8 mouse cellular contexts compared by ENCODE assay signal in genomic region chr4:148806836-148807235, GRCm38 (mm10). TPM values are rescaled to one million over a fixed set of nuclear protein-coding genes. Genes with fewer than 3 reads are reported as not detected.
DNase-seq lines count a peak whose midpoint lies in the region; ATAC-seq lines count a peak whose summit lies in the region.

No protein-coding gene starts in this region.

- peaks cover 20% of the 10 kb centered on the region for H3K4me1 ChIP-seq in forebrain, embryonic 11.5 days (replicated peaks; ENCODE audit: control insufficient read depth, insufficient read depth, low read length)
- peaks cover 62% of the 10 kb centered on the region for H3K4me1 ChIP-seq in neural tube, embryonic 12.5 days

- H3K9ac ChIP-seq in forebrain, embryonic 11.5 days (ENCODE audit: low read length): peak overlapping the region; percentile 33; the same call in 1 of the 2 replicates
- H3K9ac ChIP-seq in neural tube, embryonic 12.5 days: peak overlapping the region; percentile 45; the same call in 1 of the 2 replicates

- DNase-seq in adrenal gland, adult (ENCODE audit: inconsistent age in 2 of 2, low spot score in 1 of 2): peak; percentile 46 to 73
- DNase-seq in adrenal gland, adult 8-10 months: no peak
- peak; percentile 83 for DNase-seq in forebrain, embryonic 11.5 days (ENCODE audit: low spot score)
- peak; percentile 67 to 74 for DNase-seq in heart, postnatal 14 days
- DNase-seq in liver: peak; percentile 26
- DNase-seq in cerebellum, adult 18-20 months: no peak
- DNase-seq in left cerebral cortex, postnatal 10 days (ENCODE audit: extremely low spot score in 1 of 2, low spot score in 2 of 2): no peak

- H3K4me2 ChIP-seq in forebrain, embryonic 11.5 days (ENCODE audit: low read depth, low read length, severe bottlenecking): peak overlapping the region; percentile 99
- H3K4me2 ChIP-seq in neural tube, embryonic 12.5 days (replicated peaks): peak overlapping the region; percentile 91

- H3K4me3 ChIP-seq in forebrain, embryonic 11.5 days (ENCODE audit: low read depth, low read length): peak overlapping the region; percentile 55
- H3K4me3 ChIP-seq in neural tube, embryonic 12.5 days: peak overlapping the region; percentile 57

- WGBS in forebrain, embryonic 11.5 days: 0% methylated on average over 24 of the region's 26 CpGs
- WGBS in neural tube, embryonic 12.5 days: under 1% methylated on average over 21 of the region's 26 CpGs

- H3K36me3 ChIP-seq in forebrain, embryonic 11.5 days (ENCODE audit: control insufficient read depth, insufficient read depth, low read length): no peaks in the 10 kb centered on the region
- H3K36me3 ChIP-seq in neural tube, embryonic 12.5 days: no peaks in the 10 kb centered on the region

- H3K27me3 ChIP-seq in forebrain, embryonic 11.5 days (ENCODE audit: control insufficient read depth, insufficient read depth, low read length): peaks cover 42% of the 10 kb centered on the region
- peaks cover 77% of the 10 kb centered on the region for H3K27me3 ChIP-seq in neural tube, embryonic 12.5 days (replicated peaks)

- peak; percentile 37 for ATAC-seq in forebrain, embryonic 11.5 days (replicated peaks; ENCODE audit: low FRiP score)
- peak; percentile 51; the same call in 1 of the 2 replicates for ATAC-seq in neural tube, embryonic 12.5 days (ENCODE audit: low FRiP score, low read depth)

- no peaks in the 10 kb centered on the region for H3K9me3 ChIP-seq in forebrain, embryonic 11.5 days (ENCODE audit: control insufficient read depth, low read length)
- H3K9me3 ChIP-seq in neural tube, embryonic 12.5 days: no peaks in the 10 kb centered on the region

- H3K27ac ChIP-seq in forebrain, embryonic 11.5 days (ENCODE audit: low read depth, low read length): no peak overlapping the region
- H3K27ac ChIP-seq in neural tube, embryonic 12.5 days: no peak overlapping the region

- intact Hi-C loops in heart, postnatal 14 days (cut with DNase I): loop anchor here (5.0 kb wide), 2 partner anchors 240 to 255 kb away; no protein-coding TSS in a partner anchor
- intact Hi-C loops in left cerebral cortex, postnatal 10 days (cut with DNase I): no loop called here

RNA-seq across cellular contexts. Expression of gene Casz1, which starts 2.6 kb away (rescaled TPM):
- 10 to 100 TPM in 2 of 4 experiments, 1 to 10 TPM in 2; 5.3 to 14.4 (median 9.8) TPM for total RNA-seq in adrenal gland, adult 8-10 months (2022)
- 3.4 and 3.6 TPM in 2 replicates for polyA plus RNA-seq in forebrain, embryonic 11.5 days (2014; fragmentation: Nextera tagmentation; extraction: Ambion mirVana)
- 10 to 100 TPM; 48.1 to 53.1 TPM for total RNA-seq in heart, postnatal 14 days (2021)
- polyA plus RNA-seq in neural tube, embryonic 12.5 days (2016; fragmentation: Nextera tagmentation; extraction: Ambion mirVana): 14.2 and 16.3 TPM in 2 replicates
- total RNA-seq in left cerebral cortex, postnatal 10 days (2021): 1 to 10 TPM; 1.1 to 1.6 TPM

Comparison
In these comparisons a context has a peak if more than half of its experiments do, and no peak if none do; other contexts are left out.
1. DNase-seq: peak in adrenal gland, adult (2 of 2), forebrain, embryonic 11.5 days (single experiment), heart, postnatal 14 days (2 of 2) and liver (single experiment); none in adrenal gland, adult 8-10 months (single experiment), cerebellum, adult 18-20 months (0 of 2) and left cerebral cortex, postnatal 10 days (0 of 2).